Mouse (Mus musculus) hindbrain, embryonic 14.5 days (tissue): ENCODE data around the gene Mcee. TPM values are rescaled to one million over a fixed set of nuclear protein-coding genes. Genes with fewer than 3 reads are reported as not detected.

Source experiments
- ATAC-seq: fragments of 200-750 bp; cut with Nextera tagmentation; 2 replicates; pipeline ENCODE4 v1.8.0; 2017; ENCODE audit warnings: moderate number of reproducible peaks, mild to moderate bottlenecking, moderate TSS enrichment, moderate library complexity; ENCODE audit not compliant: low FRiP score
- DNase-seq: peaks from one replicate; pipeline ENCODE4 v3.0.0-alpha.2; 2015; ENCODE audit warnings: low spot score
- H3K27ac ChIP-seq: fragments of 300-500 bp; sonication (generic); 2 replicates; pipeline ENCODE4 v1.5.1; 2014; ENCODE audit warnings: mild to moderate bottlenecking, moderate library complexity
- H3K27me3 ChIP-seq: fragments of 300-500 bp; sonication (generic); 2 replicates; pipeline ENCODE4 v1.6.1; 2014; ENCODE audit warnings: mild to moderate bottlenecking, low read length, mixed read lengths; ENCODE audit not compliant: control insufficient read depth, insufficient read depth
- H3K36me3 ChIP-seq: fragments of 300-500 bp; sonication (generic); replicated peaks from 2 replicates; pipeline ENCODE4 v1.6.1; 2014; ENCODE audit not compliant: control insufficient read depth, insufficient read depth
- H3K4me1 ChIP-seq: fragments of 300-500 bp; sonication (generic); replicated peaks from 2 replicates; pipeline ENCODE4 v1.6.1; 2014; ENCODE audit warnings: antibody characterized with exemption, low read length, mixed read lengths; ENCODE audit not compliant: control insufficient read depth, insufficient read depth
- H3K4me2 ChIP-seq: fragments of 300-500 bp; sonication (generic); replicated peaks from 2 replicates; pipeline ENCODE4 v1.6.1; 2014; ENCODE audit warnings: mild to moderate bottlenecking, moderate library complexity
- H3K4me3 ChIP-seq: fragments of 300-500 bp; sonication (generic); replicated peaks from 2 replicates; pipeline ENCODE4 v1.5.1; 2014; ENCODE audit warnings: mild to moderate bottlenecking, low read length
- H3K9ac ChIP-seq: fragments of 300-500 bp; sonication (generic); 2 replicates; pipeline ENCODE4 v1.6.1; 2014
- H3K9me3 ChIP-seq: fragments of 300-500 bp; sonication (generic); 2 replicates; pipeline ENCODE4 v1.6.1; 2016; ENCODE audit warnings: low read length; ENCODE audit not compliant: control insufficient read depth
- whole genome bisulfite sequencing: fragments of 180-500 bp; shearing (Covaris S2); extraction: QIAGEN DNeasy Blood & Tissue Kit; methylation state at CpG from one replicate; pipeline ENCODE4 v1.1.7; 2014; 5-methylcytosine and 5-hydroxymethylcytosine counted together
- polyA plus RNA-seq: library from polyadenylated mRNA; unstranded; fragments of >200 nt; fragmentation: Nextera tagmentation; extraction: Ambion mirVana; gene quantifications from 2 replicates; pipeline ENCODE4 v1.2.1, GENCODE M21; 2014

Gene Mcee
- polyA plus RNA-seq, 1 experiment from 2014 or later, result 58.9 TPM

- Histone ChIP-seq H3K9ac (no peak overlapping the region), H3K4me2 (no peak overlapping the region), H3K27ac (no peak overlapping the region), H3K9me3 (no peaks in the 10 kb centered on the region), H3K4me1 (peaks cover 13% of the 10 kb centered on the region; the same call in 1 of the 2 replicates), H3K27me3 (no peaks in the 10 kb centered on the region), H3K4me3 (no peak overlapping the region), H3K36me3 (no peaks in the 10 kb centered on the region)
- ATAC-seq (no peak), DNase-seq (no peak)
- 86% methylated on average over 4 of the region's 4 CpGs for WGBS
Measured at GRCm38 (mm10) chr7:64456176-64456575, 63.8 kb downstream of the Mcee start.

GRCm38 (mm10) chr7:64456676-64457075, 64.3 kb downstream of the Mcee start:
- DNase-seq, result no peak
- no peaks in the 10 kb centered on the region for H3K36me3 ChIP-seq
- no peaks in the 10 kb centered on the region for H3K27me3 ChIP-seq
- no peak overlapping the region for H3K27ac ChIP-seq
- peaks cover 10% of the 10 kb centered on the region; the same call in 1 of the 2 replicates for H3K4me1 ChIP-seq
- no peak overlapping the region for H3K4me2 ChIP-seq
- WGBS, result 70% methylated on average over 3 of the region's 3 CpGs
- no peak overlapping the region for H3K4me3 ChIP-seq
- H3K9me3 ChIP-seq, result no peaks in the 10 kb centered on the region
- no peak for ATAC-seq
- no peak overlapping the region for H3K9ac ChIP-seq

GRCm38 (mm10) chr7:64457811-64458210, 65.4 kb downstream of the Mcee start:
- no peak for DNase-seq

More at GRCm38 (mm10) chr7:64457811-64458210, 65.4 kb downstream of the Mcee start:
- no peaks in the 10 kb centered on the region for H3K9me3 ChIP-seq
- no peaks in the 10 kb centered on the region for H3K36me3 ChIP-seq
- no peaks in the 10 kb centered on the region for H3K27me3 ChIP-seq
- 96% methylated on average over 2 of the region's 2 CpGs for WGBS
- no peaks in the 10 kb centered on the region for H3K4me1 ChIP-seq
- no peak for ATAC-seq
- no peak overlapping the region for H3K4me3 ChIP-seq
- H3K4me2 ChIP-seq, result no peak overlapping the region
- H3K27ac ChIP-seq, result no peak overlapping the region
- H3K9ac ChIP-seq, result no peak overlapping the region

Other genes with a start within 250 kb of the Mcee start
- 0.12 and 0.23 TPM in 2 replicates for gene Trpm1, start 238.8 kb upstream of the Mcee start, polyA plus RNA-seq
- 15.0 and 15.4 TPM in 2 replicates for gene Mtmr10, start 105.0 kb upstream of the Mcee start, polyA plus RNA-seq
- gene Fan1, start 18.5 kb upstream of the Mcee start, polyA plus RNA-seq, result 3.5 and 5.0 TPM in 2 replicates
- gene Mphosph10, start 339 bp upstream of the Mcee start, polyA plus RNA-seq, result 20.2 and 22.5 TPM in 2 replicates
- gene Apba2, start 109.1 kb downstream of the Mcee start, polyA plus RNA-seq, result 169 and 172 TPM in 2 replicates